Mouse (Mus musculus): ENCODE measurements at regions not wholly inside any gene's neighbourhood (a gene's known extent, or its start where the extent isn't known, plus 50 kb on each side); places are given as distances from the start of the nearest gene placed in this dataset.
"Not testable (repeated sequence)": the region's sequence is repeated elsewhere in the genome, so short reads cannot be mapped to it uniquely, and the experiment has no call there.

GRCm38 (mm10) chr5:42884251-42884650 is 348.7 kb upstream of the Cpeb2 start:
- H3K27ac ChIP-seq = no peak overlapping the region
- no peak for DNase-seq (ENCODE audit: low spot score in 2 of 2)
- TF ChIP-seq CTCF (conservative IDR thresholded peaks at IDR 0.05) = no peak
- no peak overlapping the region for H3K4me3 ChIP-seq

GRCm38 (mm10) chr5:42891890-42892289 is 341.1 kb upstream of the Cpeb2 start:
- TF ChIP-seq CTCF (conservative IDR thresholded peaks at IDR 0.05) = peak; percentile 52
- Histone ChIP-seq H3K4me3 (no peak overlapping the region; the same call in 1 of the 2 replicates), H3K27ac (no peak overlapping the region)
- DNase-seq (ENCODE audit: low spot score in 2 of 2) = no peak

GRCm38 (mm10) chr5:42906136-42906535 is 326.8 kb upstream of the Cpeb2 start:
- no peak overlapping the region for H3K27ac ChIP-seq
- no peak for TF ChIP-seq CTCF (conservative IDR thresholded peaks at IDR 0.05)
- H3K4me3 ChIP-seq = no peak overlapping the region
- DNase-seq (ENCODE audit: low spot score in 2 of 2) = no peak

GRCm38 (mm10) chr5:42919328-42919727 is 313.6 kb upstream of the Cpeb2 start:
- Histone ChIP-seq H3K4me3 (no peak overlapping the region), H3K27ac (no peak overlapping the region)
- no peak for TF ChIP-seq CTCF (conservative IDR thresholded peaks at IDR 0.05)
- no peak for DNase-seq (ENCODE audit: low spot score in 2 of 2)

GRCm38 (mm10) chr5:42932106-42932505 is 300.9 kb upstream of the Cpeb2 start:
- Histone ChIP-seq H3K4me3 (no peak overlapping the region), H3K27ac (no peak overlapping the region)
- TF ChIP-seq CTCF (conservative IDR thresholded peaks at IDR 0.05) = no peak
- DNase-seq (ENCODE audit: low spot score in 2 of 2) = no peak

- DNase-seq (ENCODE audit: low spot score in 2 of 2) = no peak
- Histone ChIP-seq H3K27ac (no peak overlapping the region), H3K4me3 (no peak overlapping the region)
- TF ChIP-seq CTCF (conservative IDR thresholded peaks at IDR 0.05) = no peak
Observed at GRCm38 (mm10) chr5:42959296-42959862, 273.6 kb upstream of the Cpeb2 start.

GRCm38 (mm10) chr5:42966952-42967351 is 266.0 kb upstream of the Cpeb2 start:
- H3K4me3 ChIP-seq; H3K27ac ChIP-seq; DNase-seq (ENCODE audit: low spot score in 2 of 2): not testable (repeated sequence)

- DNase-seq (ENCODE audit: low spot score in 2 of 2) = no peak
- no peak for TF ChIP-seq CTCF (conservative IDR thresholded peaks at IDR 0.05)
- no peak overlapping the region for H3K27ac ChIP-seq
- H3K4me3 ChIP-seq = no peak overlapping the region
Observed at GRCm38 (mm10) chr5:42969209-42969608, 263.8 kb upstream of the Cpeb2 start.

GRCm38 (mm10) chr5:42969621-42970020 is 263.3 kb upstream of the Cpeb2 start:
- DNase-seq (ENCODE audit: low spot score in 2 of 2) = no peak
- no peak overlapping the region for H3K27ac ChIP-seq
- H3K4me3 ChIP-seq = no peak overlapping the region
- TF ChIP-seq CTCF (conservative IDR thresholded peaks at IDR 0.05) = no peak

GRCm38 (mm10) chr5:42977108-42977507 is 255.9 kb upstream of the Cpeb2 start:
- no peak for DNase-seq (ENCODE audit: low spot score in 2 of 2)
- H3K4me3 ChIP-seq = no peak overlapping the region
- no peak overlapping the region for H3K27ac ChIP-seq
- TF ChIP-seq CTCF (conservative IDR thresholded peaks at IDR 0.05) = no peak

- no peak for TF ChIP-seq CTCF (conservative IDR thresholded peaks at IDR 0.05)
- DNase-seq (ENCODE audit: low spot score in 2 of 2) = no peak
- no peak overlapping the region for H3K27ac ChIP-seq
Observed at GRCm38 (mm10) chr5:42980946-42981650, 251.9 kb upstream of the Cpeb2 start.

GRCm38 (mm10) chr5:42986203-42986602 is 246.8 kb upstream of the Cpeb2 start:
- DNase-seq (ENCODE audit: low spot score in 2 of 2) = no peak
- no peak for TF ChIP-seq CTCF (conservative IDR thresholded peaks at IDR 0.05)
- Histone ChIP-seq H3K4me3 (no peak overlapping the region), H3K27ac (no peak overlapping the region)

More at GRCm38 (mm10) chr5:42980946-42981650, 251.9 kb upstream of the Cpeb2 start:
- H3K4me3 ChIP-seq = no peak overlapping the region

GRCm38 (mm10) chr5:42987710-42988466 is 245.1 kb upstream of the Cpeb2 start:
- Histone ChIP-seq H3K4me3 (no peak overlapping the region), H3K27ac (no peak overlapping the region)
- DNase-seq (ENCODE audit: low spot score in 2 of 2) = no peak
- TF ChIP-seq CTCF (conservative IDR thresholded peaks at IDR 0.05) = no peak
